Mouse (Mus musculus) liver, embryonic 11.5 days (tissue): ENCODE measurements around the gene Usp13. TPM values are rescaled to one million over a fixed set of nuclear protein-coding genes. Genes with fewer than 3 reads are reported as not detected.

ENCODE experiments used
- ATAC-seq: fragments of 200-750 bp; cut with Nextera tagmentation; replicated peaks from 2 replicates; pipeline ENCODE4 v1.8.0; 2017; ENCODE audit warnings: moderate number of reproducible peaks, mild to moderate bottlenecking, moderate TSS enrichment, moderate library complexity; ENCODE audit not compliant: low FRiP score
- DNase-seq: peaks from one replicate; pipeline ENCODE4 v3.0.0-alpha.2; 2017; ENCODE audit warnings: low spot score
- H3K27ac ChIP-seq: fragments of 300-500 bp; sonication (generic); 2 replicates; pipeline ENCODE4 v1.5.1; 2014; ENCODE audit warnings: mild to moderate bottlenecking, low read depth, low read length, control low read depth
- H3K27me3 ChIP-seq: fragments of 300-500 bp; sonication (generic); replicated peaks from 2 replicates; pipeline ENCODE4 v1.6.1; 2014; ENCODE audit warnings: low read length, mixed read lengths; ENCODE audit not compliant: control insufficient read depth, insufficient read depth
- H3K36me3 ChIP-seq: fragments of 300-500 bp; sonication (generic); 2 replicates; pipeline ENCODE4 v1.6.1; 2014; ENCODE audit warnings: mild to moderate bottlenecking, low read length, moderate library complexity, mixed read lengths; ENCODE audit not compliant: control insufficient read depth, insufficient read depth
- H3K4me1 ChIP-seq: fragments of 300-500 bp; sonication (generic); replicated peaks from 2 replicates; pipeline ENCODE4 v1.6.1; 2014; ENCODE audit warnings: low read length, mixed read lengths; ENCODE audit not compliant: control insufficient read depth, insufficient read depth
- H3K4me2 ChIP-seq: fragments of 300-500 bp; sonication (generic); 2 replicates; pipeline ENCODE4 v1.6.1; 2014; ENCODE audit warnings: mild to moderate bottlenecking, control low read depth, moderate library complexity
- H3K4me3 ChIP-seq: fragments of 300-500 bp; sonication (generic); 2 replicates; pipeline ENCODE4 v1.5.1; 2014; ENCODE audit warnings: low read depth, low read length, control low read depth
- H3K9ac ChIP-seq: fragments of 300-500 bp; sonication (generic); 2 replicates; pipeline ENCODE4 v1.6.1; 2014; ENCODE audit warnings: low read depth, low read length, control low read depth
- H3K9me3 ChIP-seq: fragments of 300-500 bp; sonication (generic); 2 replicates; pipeline ENCODE4 v1.6.1; 2016; ENCODE audit warnings: low read length, inconsistent platforms, mixed read lengths; ENCODE audit not compliant: control insufficient read depth
- WGBS: fragments of 180-500 bp; shearing (Covaris S2); extraction: QIAGEN DNeasy Blood & Tissue Kit; methylation state at CpG from one replicate; pipeline ENCODE4 v1.1.7; 2014; 5-methylcytosine and 5-hydroxymethylcytosine counted together
- polyA plus RNA-seq: library from polyadenylated mRNA; unstranded; fragments of >200 nt; fragmentation: Nextera tagmentation; extraction: Ambion mirVana; gene quantifications from 2 replicates; pipeline ENCODE4 v1.2.1, GENCODE M21; 2014

The Usp13 gene
- polyA plus RNA-seq, 1 experiment from 2014 or later = 3.6 TPM

- Histone ChIP-seq H3K4me3 (no peak overlapping the region), H3K36me3 (no peaks in the 10 kb centered on the region), H3K4me2 (no peak overlapping the region), H3K9ac (no peak overlapping the region), H3K4me1 (no peaks in the 10 kb centered on the region), H3K27me3 (no peaks in the 10 kb centered on the region), H3K27ac (no peak overlapping the region), H3K9me3 (no peaks in the 10 kb centered on the region)
- no peak for DNase-seq
- 78% methylated on average over 8 of the region's 8 CpGs for WGBS
- ATAC-seq = no peak
Observed at GRCm38 (mm10) chr3:32905850-32906779, 88.8 kb downstream of the Usp13 start.

GRCm38 (mm10) chr3:32908400-32908799 is 91.1 kb downstream of the Usp13 start:
- Histone ChIP-seq H3K9ac (no peak overlapping the region), H3K4me1 (no peaks in the 10 kb centered on the region), H3K27me3 (no peaks in the 10 kb centered on the region), H3K9me3 (no peaks in the 10 kb centered on the region), H3K4me3 (no peak overlapping the region), H3K4me2 (no peak overlapping the region), H3K27ac (no peak overlapping the region), H3K36me3 (no peaks in the 10 kb centered on the region)
- DNase-seq (no peak), ATAC-seq (no peak)
- WGBS = 75% methylated on average over 3 of the region's 3 CpGs

- ATAC-seq = no peak
- no peak for DNase-seq
- H3K27me3 ChIP-seq = no peaks in the 10 kb centered on the region
- H3K36me3 ChIP-seq = peaks cover 3% of the 10 kb centered on the region; the same call in 1 of the 2 replicates
- no peak overlapping the region for H3K27ac ChIP-seq
- no peak overlapping the region for H3K4me3 ChIP-seq
- H3K4me1 ChIP-seq = no peaks in the 10 kb centered on the region
- no peak overlapping the region for H3K9ac ChIP-seq
- H3K4me2 ChIP-seq = no peak overlapping the region
- no peaks in the 10 kb centered on the region for H3K9me3 ChIP-seq
- 63% methylated on average over 7 of the region's 7 CpGs for WGBS
Observed at GRCm38 (mm10) chr3:32910071-32910551, 92.8 kb downstream of the Usp13 start.

GRCm38 (mm10) chr3:32924168-32924567 is 106.8 kb downstream of the Usp13 start:
- H3K36me3 ChIP-seq = no peaks in the 10 kb centered on the region
- no peak overlapping the region for H3K4me3 ChIP-seq
- no peak overlapping the region for H3K27ac ChIP-seq
- no peaks in the 10 kb centered on the region for H3K4me1 ChIP-seq
- no peaks in the 10 kb centered on the region for H3K9me3 ChIP-seq
- 84% methylated on average over 6 of the region's 6 CpGs for WGBS
- H3K9ac ChIP-seq = no peak overlapping the region
- ATAC-seq = no peak
- no peak overlapping the region for H3K4me2 ChIP-seq
- DNase-seq = no peak
- no peaks in the 10 kb centered on the region for H3K27me3 ChIP-seq

- no peaks in the 10 kb centered on the region for H3K4me1 ChIP-seq
Observed at GRCm38 (mm10) chr3:32939802-32940501, 122.6 kb downstream of the Usp13 start.

GRCm38 (mm10) chr3:32947486-32947885 is 130.1 kb downstream of the Usp13 start:
- 76% methylated on average over 5 of the region's 5 CpGs for WGBS
- no peak overlapping the region for H3K27ac ChIP-seq
- no peak for DNase-seq
- H3K4me2 ChIP-seq = no peak overlapping the region
- H3K9ac ChIP-seq = no peak overlapping the region
- no peak overlapping the region for H3K4me3 ChIP-seq
- H3K27me3 ChIP-seq = no peaks in the 10 kb centered on the region
- H3K36me3 ChIP-seq = no peaks in the 10 kb centered on the region
- H3K9me3 ChIP-seq = no peaks in the 10 kb centered on the region
- no peaks in the 10 kb centered on the region for H3K4me1 ChIP-seq
- ATAC-seq = no peak

More at GRCm38 (mm10) chr3:32939802-32940501, 122.6 kb downstream of the Usp13 start:
- Histone ChIP-seq H3K27ac (no peak overlapping the region), H3K9me3 (no peaks in the 10 kb centered on the region), H3K9ac (no peak overlapping the region), H3K36me3 (no peaks in the 10 kb centered on the region), H3K4me2 (no peak overlapping the region), H3K27me3 (no peaks in the 10 kb centered on the region), H3K4me3 (no peak overlapping the region)
- 65% methylated on average over 8 of the region's 8 CpGs for WGBS
- ATAC-seq = no peak
- DNase-seq = no peak

GRCm38 (mm10) chr3:32951382-32951781 is 134.0 kb downstream of the Usp13 start:
- no peak overlapping the region for H3K9ac ChIP-seq
- no peaks in the 10 kb centered on the region for H3K36me3 ChIP-seq
- DNase-seq (no peak), ATAC-seq (no peak)
- no peaks in the 10 kb centered on the region for H3K27me3 ChIP-seq
- no peaks in the 10 kb centered on the region for H3K4me1 ChIP-seq
- H3K4me2 ChIP-seq = no peak overlapping the region
- no peak overlapping the region for H3K4me3 ChIP-seq
- WGBS = 18% methylated on average over 1 of the region's 1 CpGs
- no peak overlapping the region for H3K27ac ChIP-seq
- H3K9me3 ChIP-seq = no peaks in the 10 kb centered on the region

- Histone ChIP-seq H3K4me1 (no peaks in the 10 kb centered on the region), H3K36me3 (no peaks in the 10 kb centered on the region), H3K9me3 (no peaks in the 10 kb centered on the region), H3K4me2 (no peak overlapping the region), H3K4me3 (no peak overlapping the region), H3K9ac (no peak overlapping the region), H3K27me3 (no peaks in the 10 kb centered on the region), H3K27ac (no peak overlapping the region)
- ATAC-seq (no peak), DNase-seq (no peak)
- WGBS = 79% methylated on average over 3 of the region's 3 CpGs
Observed at GRCm38 (mm10) chr3:32961494-32961893, 144.1 kb downstream of the Usp13 start.
